Mouse (Mus musculus) embryonic facial prominence, embryonic 14.5 days (tissue): ENCODE data around the gene Tshz3. TPM values are rescaled to one million over a fixed set of nuclear protein-coding genes. Genes with fewer than 3 reads are reported as not detected.

Source experiments
- ATAC-seq: fragments of 200-750 bp; cut with Nextera tagmentation; 2 replicates; pipeline ENCODE4 v1.8.0; 2017; ENCODE audit warnings: low read depth, moderate number of reproducible peaks, moderate TSS enrichment
- DNase-seq: peaks from one replicate; pipeline ENCODE4 v3.0.0-alpha.2; 2015; ENCODE audit warnings: low spot score
- H3K27ac ChIP-seq: fragments of 300-500 bp; sonication (generic); replicated peaks from 2 replicates; pipeline ENCODE4 v1.5.1; 2014; ENCODE audit warnings: low read depth, mild to moderate bottlenecking, low read length, moderate library complexity
- H3K27me3 ChIP-seq: fragments of 300-500 bp; sonication (generic); replicated peaks from 2 replicates; pipeline ENCODE4 v1.6.1; 2014; ENCODE audit warnings: low read length; ENCODE audit not compliant: control insufficient read depth, insufficient read depth
- H3K36me3 ChIP-seq: fragments of 300-500 bp; sonication (generic); 2 replicates; pipeline ENCODE4 v1.6.1; 2014; ENCODE audit warnings: low read length, mixed read lengths; ENCODE audit not compliant: control insufficient read depth, insufficient read depth
- H3K4me1 ChIP-seq: fragments of 300-500 bp; sonication (generic); 2 replicates; pipeline ENCODE4 v1.6.1; 2014; ENCODE audit warnings: antibody characterized with exemption, low read length; ENCODE audit not compliant: control insufficient read depth, insufficient read depth
- H3K4me2 ChIP-seq: fragments of 300-500 bp; sonication (generic); 2 replicates; pipeline ENCODE4 v1.6.1; 2014; ENCODE audit warnings: low read depth, mild to moderate bottlenecking, low read length, moderate library complexity, mixed read lengths
- H3K4me3 ChIP-seq: fragments of 300-500 bp; sonication (generic); 2 replicates; pipeline ENCODE4 v1.5.1; 2014; ENCODE audit warnings: low read depth, mild to moderate bottlenecking, low read length
- H3K9ac ChIP-seq: fragments of 300-500 bp; sonication (generic); 2 replicates; pipeline ENCODE4 v1.6.1; 2014; ENCODE audit warnings: low read depth, mild to moderate bottlenecking, low read length, moderate library complexity, mixed read lengths
- H3K9me3 ChIP-seq: fragments of 300-500 bp; sonication (generic); 2 replicates; pipeline ENCODE4 v1.6.1; 2016; ENCODE audit warnings: low read length; ENCODE audit not compliant: control insufficient read depth
- WGBS: fragments of 180-500 bp; shearing (Covaris S2); extraction: QIAGEN DNeasy Blood & Tissue Kit; methylation state at CpG from one replicate; pipeline ENCODE4 v1.1.7; 2014; 5-methylcytosine and 5-hydroxymethylcytosine counted together
- polyA plus RNA-seq: library from polyadenylated mRNA; unstranded; fragments of >200 nt; fragmentation: Nextera tagmentation; extraction: Ambion mirVana; gene quantifications from 2 replicates; pipeline ENCODE4 v1.2.1, GENCODE M21; 2014

Tshz3 gene
- polyA plus RNA-seq, 1 experiment from 2014 or later: 9.3 TPM

DNA sequence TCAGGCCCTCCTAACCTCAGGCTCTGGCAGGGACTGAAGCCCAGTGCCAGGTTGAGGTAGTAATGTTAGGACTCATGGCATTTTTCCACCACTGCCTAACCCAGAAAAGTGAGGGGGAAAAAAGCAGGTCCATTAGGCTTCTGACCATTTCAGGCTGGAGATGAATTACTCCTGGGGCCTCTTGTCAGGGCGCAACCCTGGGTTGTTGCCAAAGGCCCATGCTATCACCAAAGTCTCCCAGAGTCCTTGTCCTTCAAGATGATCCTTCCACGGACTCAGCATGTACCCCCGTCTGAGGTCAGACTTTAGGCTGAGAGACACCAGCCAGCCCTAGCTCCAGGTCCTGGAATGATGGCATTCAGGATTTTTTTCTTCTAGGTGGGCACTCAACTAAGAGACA, 4.8 kb upstream of the Tshz3 start:
- H3K36me3 ChIP-seq: no peaks in the 10 kb centered on the region
- no peak overlapping the region for H3K4me3 ChIP-seq
- peaks cover 7% of the 10 kb centered on the region for H3K4me1 ChIP-seq
- H3K27ac ChIP-seq: no peak overlapping the region
- no peaks in the 10 kb centered on the region for H3K9me3 ChIP-seq
- 34% methylated on average over 3 of the region's 3 CpGs for WGBS
- no peak for ATAC-seq
- DNase-seq: no peak
- H3K9ac ChIP-seq: no peak overlapping the region
- H3K27me3 ChIP-seq: peaks cover 69% of the 10 kb centered on the region
- no peak overlapping the region for H3K4me2 ChIP-seq

DNA sequence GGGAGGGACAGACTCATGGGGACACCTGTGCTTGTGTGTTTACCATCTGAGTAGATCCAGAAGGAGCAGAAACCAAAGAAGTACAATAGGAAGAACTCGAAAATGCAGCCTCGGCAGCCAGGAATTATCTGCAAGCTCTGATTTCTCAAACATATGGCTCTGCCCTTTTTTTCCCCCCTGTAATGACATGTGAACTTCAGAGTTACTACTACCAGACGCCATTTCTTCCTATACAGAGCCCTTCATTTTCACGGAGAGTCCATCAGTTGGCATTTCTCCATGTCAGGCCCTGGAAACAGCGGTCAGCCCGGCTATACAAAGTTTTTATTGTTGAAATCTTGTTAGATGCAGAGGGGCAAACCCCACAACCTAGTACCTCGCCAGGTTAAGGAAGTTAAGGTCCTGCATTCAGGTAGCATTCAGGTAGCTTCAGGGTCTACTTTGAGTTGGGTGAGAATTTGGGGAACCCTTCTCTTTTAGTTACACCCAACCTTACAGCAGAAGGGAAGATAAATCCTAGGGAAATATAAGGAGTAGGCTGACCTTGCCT, 3.2 kb upstream of the Tshz3 start:
- Histone ChIP-seq H3K27me3 (peaks cover 61% of the 10 kb centered on the region), H3K4me1 (peaks cover 7% of the 10 kb centered on the region), H3K4me2 (peak overlapping the region; percentile 97)

DNA sequence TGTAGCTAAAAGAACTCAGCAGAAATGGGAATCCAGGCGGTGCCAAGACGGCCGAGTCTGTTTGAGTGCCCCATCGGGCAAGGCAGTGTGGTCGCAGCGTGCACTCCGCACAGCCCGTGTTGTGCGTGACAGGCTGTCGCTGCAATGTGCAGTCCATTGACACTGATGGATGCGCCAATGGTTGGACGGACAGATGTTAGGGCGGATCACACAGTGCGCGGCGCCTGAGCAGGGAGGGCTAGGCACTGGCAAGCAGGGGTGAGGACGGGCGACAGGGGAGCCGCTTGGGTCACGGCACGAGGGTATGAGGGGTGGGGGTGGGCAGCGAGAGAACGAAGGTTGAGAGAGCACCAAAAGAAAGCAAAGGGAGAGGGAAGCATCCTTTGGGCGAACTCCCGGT, 2.6 kb upstream of the Tshz3 start:
- Histone ChIP-seq H3K9ac (peak overlapping the region; percentile 77), H3K36me3 (no peaks in the 10 kb centered on the region), H3K9me3 (no peaks in the 10 kb centered on the region), H3K27ac (no peak overlapping the region), H3K4me1 (peaks cover 6% of the 10 kb centered on the region), H3K27me3 (peaks cover 55% of the 10 kb centered on the region), H3K4me3 (peak overlapping the region; percentile 82), H3K4me2 (peak overlapping the region; percentile 97)
- ATAC-seq (no peak), DNase-seq (no peak)
- WGBS: under 1% methylated on average over 25 of the region's 25 CpGs

More for the DNA sequence above, 3.2 kb upstream of the Tshz3 start:
- 11% methylated on average over 7 of the region's 7 CpGs for WGBS
- Histone ChIP-seq H3K4me3 (peak overlapping the region; percentile 82), H3K9ac (0 out of 2 replicates have a peak overlapping the region, but pooled peaks have one; percentile 6), H3K36me3 (no peaks in the 10 kb centered on the region), H3K27ac (no peak overlapping the region), H3K9me3 (no peaks in the 10 kb centered on the region)
- ATAC-seq (no peak), DNase-seq (no peak)

DNA sequence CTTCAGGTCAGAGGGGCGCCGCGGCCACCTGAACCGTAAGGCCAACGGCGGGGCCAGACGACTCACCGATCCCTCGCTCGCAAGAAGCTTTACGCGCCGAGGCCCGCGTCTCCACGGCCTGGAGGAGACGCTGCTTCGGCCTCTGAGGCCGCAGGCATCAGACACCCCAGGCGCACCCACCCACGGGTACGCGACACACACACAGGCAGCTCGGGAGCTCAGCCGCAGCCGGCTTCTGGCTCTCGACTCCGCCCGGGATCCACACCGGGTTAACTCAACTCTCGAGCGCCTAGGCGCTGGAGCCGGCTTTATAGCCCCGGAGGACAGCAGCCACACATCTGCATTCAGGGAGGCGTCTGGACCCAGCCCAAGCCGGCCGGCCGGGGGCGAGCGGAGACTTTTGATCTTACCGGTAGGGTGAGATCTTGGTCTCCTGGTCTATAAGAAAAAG, 2.1 kb upstream of the Tshz3 start:
- H3K4me3 ChIP-seq: peak overlapping the region; percentile 82
- H3K9me3 ChIP-seq: no peaks in the 10 kb centered on the region
- peak overlapping the region; percentile 86; the same call in 1 of the 2 replicates for H3K27ac ChIP-seq
- ATAC-seq: no peak
- DNase-seq: no peak
- H3K27me3 ChIP-seq: peaks cover 50% of the 10 kb centered on the region
- peak overlapping the region; percentile 77 for H3K9ac ChIP-seq
- peaks cover 1% of the 10 kb centered on the region for H3K4me1 ChIP-seq
- peak overlapping the region; percentile 97 for H3K4me2 ChIP-seq
- WGBS: under 1% methylated on average over 25 of the region's 42 CpGs
- H3K36me3 ChIP-seq: no peaks in the 10 kb centered on the region

DNA sequence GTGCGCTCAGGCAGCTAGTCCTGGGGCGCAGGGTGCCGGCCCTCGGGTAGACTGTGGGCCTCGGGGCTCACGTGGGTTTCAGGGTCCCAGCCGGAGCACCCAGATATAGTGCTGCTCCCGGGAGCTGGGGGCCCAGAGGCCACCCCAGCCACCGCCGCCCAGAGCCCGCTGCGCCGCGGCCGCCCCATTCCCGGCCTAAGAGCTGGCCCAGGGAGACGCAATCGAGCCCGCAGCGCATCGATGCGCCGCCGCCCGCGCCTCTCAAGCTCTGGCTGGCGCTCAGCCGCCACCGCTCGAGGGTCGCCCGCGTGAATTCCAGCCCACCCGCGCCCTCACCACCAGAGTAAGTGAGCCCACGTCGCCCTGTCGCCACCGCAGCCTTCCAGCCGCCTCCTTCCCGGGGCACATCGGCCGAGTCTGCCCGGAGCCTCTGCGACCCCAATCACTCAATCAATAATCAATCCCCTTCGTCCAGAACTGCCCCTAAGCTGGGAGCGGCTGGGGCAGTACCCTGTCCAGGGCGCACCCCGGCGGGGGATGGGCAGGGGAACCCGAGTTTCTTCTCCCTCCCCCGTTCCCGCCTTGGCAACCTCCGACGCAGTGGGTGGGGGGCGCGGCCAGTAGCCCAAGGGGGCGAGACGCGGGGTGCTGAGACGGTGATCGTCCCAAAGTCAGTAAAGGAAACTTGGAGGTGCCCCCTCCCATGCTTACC, 1.4 kb upstream of the Tshz3 start:
- Histone ChIP-seq H3K4me3 (peak overlapping the region; percentile 82), H3K27me3 (peaks cover 42% of the 10 kb centered on the region), H3K9me3 (no peaks in the 10 kb centered on the region), H3K27ac (peak overlapping the region; percentile 86), H3K4me1 (no peaks in the 10 kb centered on the region; the same call in 1 of the 2 replicates), H3K36me3 (no peaks in the 10 kb centered on the region), H3K4me2 (peak overlapping the region; percentile 97), H3K9ac (peak overlapping the region; percentile 77)
- WGBS: 1% methylated on average over 14 of the region's 62 CpGs
- DNase-seq (peak; percentile 82), ATAC-seq (peak; percentile 17; the same call in 1 of the 2 replicates)

DNA sequence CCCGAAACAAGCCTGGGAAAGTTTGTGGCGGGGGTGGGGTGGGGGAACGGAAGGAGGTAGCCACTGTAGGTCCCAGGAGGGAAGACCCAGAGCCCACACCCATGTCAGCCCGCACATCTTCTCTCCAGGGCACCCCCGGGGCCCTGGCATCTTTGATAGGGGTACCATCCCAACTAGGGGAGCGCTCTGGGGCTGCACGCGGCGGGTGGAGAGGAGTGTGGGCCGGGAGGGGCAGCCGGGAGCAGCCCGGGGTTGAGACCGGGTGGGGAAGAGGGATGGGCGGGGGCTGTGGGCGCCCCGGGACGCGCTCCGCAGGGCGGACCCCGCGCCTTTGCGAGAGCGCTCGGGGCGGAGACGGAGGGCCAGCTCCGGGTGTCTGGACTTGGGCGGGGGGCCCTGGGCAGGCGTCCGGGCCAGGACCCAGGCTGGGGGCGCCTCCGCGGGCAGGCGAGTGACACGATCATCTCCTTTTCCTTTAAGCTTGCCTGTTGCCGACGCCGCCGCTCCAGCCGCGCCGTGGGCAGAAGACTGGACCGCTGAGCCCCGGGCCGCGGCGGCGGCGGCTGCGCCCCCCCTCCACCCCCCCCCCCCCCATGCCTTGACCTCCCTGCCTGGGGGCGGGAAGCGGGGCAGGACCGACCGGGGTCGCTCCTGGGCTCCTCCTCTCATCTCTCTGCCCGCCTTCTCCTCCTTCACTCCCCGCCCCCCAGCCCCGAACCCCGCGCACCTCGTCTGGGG, 631 bp upstream of the Tshz3 start:
- Histone ChIP-seq H3K4me3 (peak overlapping the region; percentile 82), H3K27ac (peak overlapping the region; percentile 86), H3K9me3 (no peaks in the 10 kb centered on the region), H3K9ac (peak overlapping the region; percentile 77), H3K27me3 (peaks cover 35% of the 10 kb centered on the region), H3K36me3 (no peaks in the 10 kb centered on the region), H3K4me2 (peak overlapping the region; percentile 97), H3K4me1 (no peaks in the 10 kb centered on the region)
- peak; percentile 73 for DNase-seq
- peak; percentile 82 for ATAC-seq
- 1% methylated on average over 9 of the region's 62 CpGs for WGBS

DNA sequence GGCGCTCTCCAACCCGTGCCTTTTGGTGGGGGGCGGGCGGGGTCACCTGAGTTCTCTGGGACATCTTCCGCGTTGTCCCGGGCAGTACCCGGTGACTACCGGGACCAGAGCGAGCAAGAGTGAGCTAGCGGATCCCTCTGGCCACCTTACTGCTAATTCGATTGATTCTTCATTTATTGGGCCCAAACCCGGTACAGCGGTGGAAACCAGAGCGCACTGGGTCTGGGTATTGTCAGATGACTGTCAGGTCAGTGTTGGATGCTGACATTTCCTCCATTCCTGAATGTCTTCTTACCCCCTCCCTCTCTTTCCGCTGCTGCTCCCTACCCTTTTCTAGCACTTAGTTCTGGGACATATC, 650 bp downstream of the Tshz3 start:
- Histone ChIP-seq H3K27ac (peak overlapping the region; percentile 86), H3K9ac (peak overlapping the region; percentile 77), H3K36me3 (no peaks in the 10 kb centered on the region), H3K27me3 (peaks cover 22% of the 10 kb centered on the region), H3K9me3 (no peaks in the 10 kb centered on the region), H3K4me2 (peak overlapping the region; percentile 97), H3K4me3 (peak overlapping the region; percentile 82), H3K4me1 (no peaks in the 10 kb centered on the region)
- no peak for ATAC-seq
- DNase-seq: no peak
- WGBS: 1% methylated on average over 13 of the region's 16 CpGs

DNA sequence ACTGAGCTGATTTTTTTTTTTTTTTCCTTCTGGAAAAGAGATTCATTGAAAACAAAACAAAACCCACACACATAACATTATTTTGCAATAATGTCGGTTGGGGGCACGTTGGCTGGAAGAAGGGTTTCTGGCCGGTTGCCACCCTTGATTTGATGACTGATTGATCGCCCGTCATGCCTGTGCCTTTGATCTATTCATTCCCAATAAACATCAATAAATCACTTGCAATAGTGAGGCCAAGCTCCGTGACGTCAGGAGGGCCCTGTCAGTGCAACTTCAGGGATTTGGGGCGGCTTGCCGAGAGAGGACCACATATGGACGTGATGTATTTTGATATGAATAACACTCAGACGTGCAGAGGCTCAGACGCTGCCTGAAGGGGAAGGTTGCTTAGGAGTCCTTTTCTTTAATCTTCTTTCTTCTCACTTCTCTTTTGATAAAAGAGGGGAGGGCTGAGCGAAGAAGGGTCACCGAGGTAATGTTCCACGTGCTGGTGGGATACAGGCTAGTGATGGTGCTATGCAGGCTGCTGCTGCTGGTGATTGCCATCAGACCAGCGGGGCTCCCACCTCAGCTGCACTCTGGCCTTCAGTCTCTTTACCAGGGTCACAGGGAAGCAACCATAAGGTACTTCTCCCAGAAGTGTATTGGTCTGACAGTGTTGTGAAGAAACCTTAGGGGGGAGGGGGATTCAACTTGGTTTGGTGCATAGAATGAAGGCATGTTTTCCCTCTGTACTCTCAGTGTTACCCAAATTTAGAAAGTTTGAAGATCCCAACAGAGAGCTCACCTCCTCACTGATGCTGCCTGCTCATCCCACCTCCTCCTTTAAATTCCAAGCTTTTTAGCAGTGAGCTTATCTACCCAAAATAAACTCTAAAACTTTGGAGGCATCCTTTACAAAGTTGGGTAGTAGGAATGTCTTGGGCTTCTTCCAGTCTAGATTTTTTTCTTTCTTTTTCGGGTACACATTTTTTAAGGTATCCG, 1.4 kb downstream of the Tshz3 start:
- no peak for ATAC-seq
- Histone ChIP-seq H3K4me2 (peak overlapping the region; percentile 97), H3K27ac (no peak overlapping the region), H3K9me3 (no peaks in the 10 kb centered on the region), H3K36me3 (no peaks in the 10 kb centered on the region), H3K9ac (peak overlapping the region; percentile 77), H3K4me3 (peak overlapping the region; percentile 82), H3K27me3 (peaks cover 15% of the 10 kb centered on the region), H3K4me1 (no peaks in the 10 kb centered on the region)
- WGBS: 10% methylated on average over 18 of the region's 18 CpGs
- no peak for DNase-seq
